Mouse (Mus musculus) brain, adult 10 weeks (tissue): ENCODE results near the gene Sfmbt2. TPM values are rescaled to one million over a fixed set of nuclear protein-coding genes. Genes with fewer than 3 reads are reported as not detected.

Source experiments
- polyA plus RNA-seq: library from polyadenylated mRNA; stranded (reverse); fragments of 350-450 nt; fragmentation: Illumina TruSeq; extraction: RNeasy Lipid Tissue Mini Kit (QIAGEN cat#74804); gene quantifications from one replicate; pipeline ENCODE4 v1.2.3, GENCODE M21; 2015; ENCODE audit warnings: low read depth, low replicate concordance

Gene Sfmbt2
- polyA plus RNA-seq: 1.5 TPM

GRCm38 (mm10) chr2:10370176-10370575 is at the start of gene Sfmbt2:
Sfmbt2 (plus strand) TSS chr2:10370510.

Other genes with a start within 250 kb of the Sfmbt2 start
- 2.6 TPM for gene Itih2, start 239.1 kb upstream of the Sfmbt2 start, polyA plus RNA-seq
- gene Itih5, start 216.9 kb upstream of the Sfmbt2 start, polyA plus RNA-seq: 12.4 TPM